Mouse (Mus musculus): ENCODE measurements around the gene Ttc9. TPM values are rescaled to one million over a fixed set of nuclear protein-coding genes. Genes with fewer than 3 reads are reported as not detected.

Gene Ttc9
- polyA plus RNA-seq (2015; fragmentation: Nextera tagmentation; extraction: Ambion mirVana), result 6.8 and 7.6 TPM in 2 replicates

- ATAC-seq (ENCODE audit: insufficient read depth, low FRiP score), result peak; percentile 75
- Histone ChIP-seq H3K9me3 (replicated peaks; ENCODE audit: control insufficient read depth, low read length) (no peaks in the 10 kb centered on the region), H3K4me2 (ENCODE audit: low read depth, low read length) (peak within 1 kb of the TSS; percentile 87), H3K9ac (ENCODE audit: low read length) (peak within 1 kb of the TSS; percentile 77), H3K36me3 (ENCODE audit: control insufficient read depth, insufficient read depth, low read length) (no peaks in the 10 kb centered on the region), H3K4me3 (replicated peaks; ENCODE audit: low read length) (peak within 1 kb of the TSS; percentile 65), H3K27ac (ENCODE audit: low read length) (peak within 1 kb of the TSS; percentile 85), H3K27me3 (ENCODE audit: control insufficient read depth, insufficient read depth, low read length) (peaks cover 11% of the 10 kb centered on the region), H3K4me1 (ENCODE audit: control insufficient read depth, insufficient read depth, low read length) (peaks cover 5% of the 10 kb centered on the region)
- under 1% methylated on average over 64 of the region's 82 CpGs for whole genome bisulfite sequencing
Measured at GRCm38 (mm10) chr12:81630915-81631660, at the start of gene Ttc9. Gene Ttc9, plus strand, starts transcription at chr12:81631249.

DNA sequence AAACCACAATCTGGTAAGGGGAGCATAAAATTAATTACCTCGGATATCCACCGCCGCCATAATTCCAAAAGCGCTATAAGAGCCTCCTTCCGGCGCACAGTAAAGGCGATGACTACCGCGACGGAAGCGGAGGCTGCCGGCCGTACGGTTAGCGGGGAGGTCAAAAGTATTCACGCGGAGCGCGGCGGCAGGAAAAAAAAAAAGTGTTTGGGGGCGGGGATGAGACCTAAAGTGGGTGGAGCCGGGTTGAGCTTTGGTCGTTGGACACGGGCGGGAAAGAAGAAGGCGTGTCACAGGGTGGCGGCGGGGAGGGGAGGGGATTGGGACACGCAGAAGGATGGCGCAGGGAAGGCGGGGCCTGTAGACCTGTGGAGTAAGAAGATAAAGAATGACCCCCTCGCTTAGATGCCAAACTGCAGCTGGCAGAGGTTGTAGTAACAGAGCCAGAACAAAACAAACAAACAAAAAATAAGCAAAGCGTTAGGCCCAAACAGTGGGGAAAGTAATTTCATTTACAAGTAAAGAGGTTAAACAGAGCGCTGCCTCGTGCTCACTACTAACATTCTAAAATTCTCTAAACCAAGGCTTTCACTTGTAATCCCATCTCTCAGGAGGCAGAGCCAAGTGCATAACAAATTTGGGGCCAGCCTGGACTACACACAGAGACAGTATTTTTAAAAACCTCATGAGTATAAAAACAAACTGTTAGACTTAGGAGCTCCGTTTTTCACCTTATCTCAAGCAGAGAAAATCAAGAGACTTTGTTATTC is 36.0 kb upstream of the Ttc9 start, which contains the start of gene Med6:
Gene Med6, minus strand, starts transcription at position 107 of the 770 bp plus-strand sequence.
- peak within 1 kb of the TSS; percentile 87 for H3K9ac ChIP-seq (ENCODE audit: low read length)
- peak within 1 kb of the TSS; percentile 75 for H3K27ac ChIP-seq (ENCODE audit: low read length)
- H3K4me2 ChIP-seq (ENCODE audit: low read depth, low read length), result peak within 1 kb of the TSS; percentile 89
- H3K4me3 ChIP-seq (replicated peaks; ENCODE audit: low read length), result peak within 1 kb of the TSS; percentile 99
- 0 out of 2 replicates have a peak, but pooled peaks cover 5% of the 10 kb centered on the region for H3K4me1 ChIP-seq (ENCODE audit: control insufficient read depth, insufficient read depth, low read length)
- no peaks in the 10 kb centered on the region for H3K27me3 ChIP-seq (ENCODE audit: control insufficient read depth, insufficient read depth, low read length)
- 3% methylated on average over 36 of the region's 36 CpGs for WGBS
- no peaks in the 10 kb centered on the region for H3K9me3 ChIP-seq (replicated peaks; ENCODE audit: control insufficient read depth, low read length)
- peak; percentile 100 for ATAC-seq (ENCODE audit: insufficient read depth, low FRiP score)
- H3K36me3 ChIP-seq (ENCODE audit: control insufficient read depth, insufficient read depth, low read length), result peaks cover 4% of the 10 kb centered on the region; the same call in 1 of the 2 replicates

DNA sequence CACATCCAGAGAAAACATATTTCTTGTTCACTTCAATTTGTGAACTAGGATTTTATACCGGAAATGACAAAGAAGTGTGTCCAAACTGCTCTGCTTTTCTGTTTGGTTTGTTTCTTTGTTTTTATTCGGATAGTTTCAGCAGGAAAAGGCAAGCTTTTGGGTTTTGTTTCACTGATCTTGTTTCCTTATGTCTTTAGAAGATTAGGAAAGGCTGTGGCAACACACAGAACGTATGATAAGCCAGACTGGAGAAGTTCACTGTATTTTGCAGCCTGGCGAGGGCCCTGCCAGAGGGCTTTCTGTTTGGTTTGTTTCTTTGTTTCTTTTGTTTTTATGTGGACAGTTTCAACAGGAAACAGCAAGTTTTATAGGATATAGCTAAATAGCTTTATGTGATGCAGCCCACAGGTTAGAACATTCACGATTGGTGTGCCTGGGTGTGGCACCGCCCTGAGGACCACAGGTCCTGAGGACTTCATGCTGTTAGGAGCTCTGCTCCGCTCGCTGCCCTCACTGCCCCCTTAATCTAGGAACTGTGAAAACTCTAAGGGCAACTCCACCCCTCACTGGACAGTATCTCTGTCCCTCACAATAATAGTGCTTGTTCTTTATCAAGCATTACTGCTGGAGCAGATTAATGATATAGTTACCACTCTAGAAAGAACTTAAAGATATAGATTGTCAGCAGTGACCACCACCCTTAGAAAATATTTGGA is 34.3 kb upstream of the Ttc9 start:
- H3K4me3 ChIP-seq (replicated peaks; ENCODE audit: low read length), result no peak overlapping the region
- no peak overlapping the region for H3K4me2 ChIP-seq (ENCODE audit: low read depth, low read length)
- 74% methylated on average over 8 of the region's 8 CpGs for WGBS
- H3K36me3 ChIP-seq (ENCODE audit: control insufficient read depth, insufficient read depth, low read length), result no peaks in the 10 kb centered on the region
- no peak overlapping the region for H3K27ac ChIP-seq (ENCODE audit: low read length)
- 0 out of 2 replicates have a peak overlapping the region, but pooled peaks have one; percentile 35 for H3K9ac ChIP-seq (ENCODE audit: low read length)
- H3K4me1 ChIP-seq (ENCODE audit: control insufficient read depth, insufficient read depth, low read length), result 0 out of 2 replicates have a peak, but pooled peaks cover 5% of the 10 kb centered on the region
- no peak for ATAC-seq (ENCODE audit: insufficient read depth, low FRiP score)
- H3K27me3 ChIP-seq (ENCODE audit: control insufficient read depth, insufficient read depth, low read length), result no peaks in the 10 kb centered on the region
- H3K9me3 ChIP-seq (replicated peaks; ENCODE audit: control insufficient read depth, low read length), result no peaks in the 10 kb centered on the region

- Histone ChIP-seq H3K27me3 (ENCODE audit: control insufficient read depth, insufficient read depth, low read length) (no peaks in the 10 kb centered on the region), H3K27ac (ENCODE audit: low read length) (no peak overlapping the region), H3K9ac (ENCODE audit: low read length) (no peak overlapping the region), H3K9me3 (replicated peaks; ENCODE audit: control insufficient read depth, low read length) (no peaks in the 10 kb centered on the region), H3K4me3 (replicated peaks; ENCODE audit: low read length) (no peak overlapping the region), H3K36me3 (ENCODE audit: control insufficient read depth, insufficient read depth, low read length) (no peaks in the 10 kb centered on the region), H3K4me1 (ENCODE audit: control insufficient read depth, insufficient read depth, low read length) (no peaks in the 10 kb centered on the region), H3K4me2 (ENCODE audit: low read depth, low read length) (no peak overlapping the region)
- ATAC-seq (ENCODE audit: insufficient read depth, low FRiP score), result no peak
- 54% methylated on average over 5 of the region's 5 CpGs for WGBS
Measured at GRCm38 (mm10) chr12:81604995-81605784, 25.9 kb upstream of the Ttc9 start.

GRCm38 (mm10) chr12:81609445-81609844 is 21.6 kb upstream of the Ttc9 start:
- H3K27ac ChIP-seq (ENCODE audit: low read length), result no peak overlapping the region
- H3K9me3 ChIP-seq (replicated peaks; ENCODE audit: control insufficient read depth, low read length), result no peaks in the 10 kb centered on the region
- no peak overlapping the region for H3K4me2 ChIP-seq (ENCODE audit: low read depth, low read length)
- no peak overlapping the region for H3K9ac ChIP-seq (ENCODE audit: low read length)
- no peak for ATAC-seq (ENCODE audit: insufficient read depth, low FRiP score)
- H3K4me3 ChIP-seq (replicated peaks; ENCODE audit: low read length), result no peak overlapping the region
- H3K27me3 ChIP-seq (ENCODE audit: control insufficient read depth, insufficient read depth, low read length), result no peaks in the 10 kb centered on the region
- H3K36me3 ChIP-seq (ENCODE audit: control insufficient read depth, insufficient read depth, low read length), result no peaks in the 10 kb centered on the region
- H3K4me1 ChIP-seq (ENCODE audit: control insufficient read depth, insufficient read depth, low read length), result no peaks in the 10 kb centered on the region

GRCm38 (mm10) chr12:81615807-81616206 is 15.2 kb upstream of the Ttc9 start:
- ATAC-seq (ENCODE audit: insufficient read depth, low FRiP score), result no peak
- no peaks in the 10 kb centered on the region for H3K27me3 ChIP-seq (ENCODE audit: control insufficient read depth, insufficient read depth, low read length)
- no peaks in the 10 kb centered on the region for H3K4me1 ChIP-seq (ENCODE audit: control insufficient read depth, insufficient read depth, low read length)
- H3K27ac ChIP-seq (ENCODE audit: low read length), result no peak overlapping the region
- no peak overlapping the region for H3K9ac ChIP-seq (ENCODE audit: low read length)
- no peak overlapping the region for H3K4me3 ChIP-seq (replicated peaks; ENCODE audit: low read length)
- H3K4me2 ChIP-seq (ENCODE audit: low read depth, low read length), result no peak overlapping the region
- WGBS, result 77% methylated on average over 6 of the region's 6 CpGs
- no peaks in the 10 kb centered on the region for H3K9me3 ChIP-seq (replicated peaks; ENCODE audit: control insufficient read depth, low read length)
- no peaks in the 10 kb centered on the region for H3K36me3 ChIP-seq (ENCODE audit: control insufficient read depth, insufficient read depth, low read length)

- Histone ChIP-seq H3K36me3 (ENCODE audit: control insufficient read depth, insufficient read depth, low read length) (no peaks in the 10 kb centered on the region), H3K4me3 (replicated peaks; ENCODE audit: low read length) (no peak overlapping the region), H3K9me3 (replicated peaks; ENCODE audit: control insufficient read depth, low read length) (no peaks in the 10 kb centered on the region), H3K4me2 (ENCODE audit: low read depth, low read length) (no peak overlapping the region), H3K27me3 (ENCODE audit: control insufficient read depth, insufficient read depth, low read length) (no peaks in the 10 kb centered on the region), H3K27ac (ENCODE audit: low read length) (no peak overlapping the region), H3K4me1 (ENCODE audit: control insufficient read depth, insufficient read depth, low read length) (no peaks in the 10 kb centered on the region), H3K9ac (ENCODE audit: low read length) (no peak overlapping the region)
- ATAC-seq (ENCODE audit: insufficient read depth, low FRiP score), result no peak
- 37% methylated on average over 7 of the region's 7 CpGs for WGBS
Measured at GRCm38 (mm10) chr12:81616980-81617379, 14.1 kb upstream of the Ttc9 start.

GRCm38 (mm10) chr12:81619302-81619701 is 11.7 kb upstream of the Ttc9 start:
- no peak for ATAC-seq (ENCODE audit: insufficient read depth, low FRiP score)
- Histone ChIP-seq H3K4me3 (replicated peaks; ENCODE audit: low read length) (no peak overlapping the region), H3K4me1 (ENCODE audit: control insufficient read depth, insufficient read depth, low read length) (no peaks in the 10 kb centered on the region), H3K9ac (ENCODE audit: low read length) (no peak overlapping the region), H3K9me3 (replicated peaks; ENCODE audit: control insufficient read depth, low read length) (no peaks in the 10 kb centered on the region), H3K27ac (ENCODE audit: low read length) (no peak overlapping the region), H3K4me2 (ENCODE audit: low read depth, low read length) (no peak overlapping the region), H3K36me3 (ENCODE audit: control insufficient read depth, insufficient read depth, low read length) (no peaks in the 10 kb centered on the region), H3K27me3 (ENCODE audit: control insufficient read depth, insufficient read depth, low read length) (no peaks in the 10 kb centered on the region)
- 16% methylated on average over 5 of the region's 5 CpGs for WGBS

All from stomach, embryonic 16.5 days (tissue).